In genomic region chr4:142956832-142957429, GRCm38 (mm10) we compare ENCODE assay signal across 16 mouse cellular contexts.
DNase-seq lines count a peak whose midpoint lies in the region; ATAC-seq lines count a peak whose summit lies in the region.
"Had no signal": no experiment of that assay in that cellular context is flagged by ENCODE, and none has a peak within 500 bp of the region (broad histone marks: within the 10 kb centered on the region; RNA-seq: fewer than 3 reads in every experiment).

No protein-coding gene starts in this region.

- no peak overlapping the region for H3K9ac ChIP-seq in forebrain, embryonic 11.5 days (ENCODE audit: low read length)
- no peak overlapping the region for H3K9ac ChIP-seq in hindbrain, embryonic 15.5 days
- no peak overlapping the region for H3K9ac ChIP-seq in midbrain, embryonic 16.5 days (ENCODE audit: low read depth, low read length)
- H3K9ac ChIP-seq: limb, embryonic 13.5 days had no signal

- WGBS in forebrain, embryonic 11.5 days: 52% methylated on average over 8 of the region's 8 CpGs
- WGBS in forebrain, embryonic 10.5 days: 67% methylated on average over 8 of the region's 8 CpGs
- whole genome bisulfite sequencing in hindbrain, embryonic 15.5 days: 27% methylated on average over 8 of the region's 8 CpGs
- WGBS in midbrain, embryonic 16.5 days: 23% methylated on average over 8 of the region's 8 CpGs

- H3K4me3 ChIP-seq in forebrain, embryonic 11.5 days (ENCODE audit: low read depth, low read length): no peak overlapping the region
- H3K4me3 ChIP-seq in forebrain, embryonic 10.5 days: no peak overlapping the region
- H3K4me3 ChIP-seq in hindbrain, embryonic 15.5 days: no peak overlapping the region
- no peak overlapping the region for H3K4me3 ChIP-seq in midbrain, embryonic 16.5 days (ENCODE audit: low read depth, low read length)
- H3K4me3 ChIP-seq: limb, embryonic 13.5 days; megakaryocyte, embryonic 14.5 days had no signal

- peak; percentile 55 for ATAC-seq in forebrain, embryonic 11.5 days (replicated peaks; ENCODE audit: low FRiP score)
- ATAC-seq in hindbrain, embryonic 15.5 days (ENCODE audit: low FRiP score, low read depth): peak; percentile 82
- peak; percentile 87 for ATAC-seq in midbrain, embryonic 16.5 days

- H3K36me3 ChIP-seq in forebrain, embryonic 11.5 days (ENCODE audit: control insufficient read depth, insufficient read depth, low read length): no peaks in the 10 kb centered on the region
- no peaks in the 10 kb centered on the region for H3K36me3 ChIP-seq in forebrain, embryonic 10.5 days (replicated peaks)
- no peaks in the 10 kb centered on the region for H3K36me3 ChIP-seq in hindbrain, embryonic 15.5 days
- no peaks in the 10 kb centered on the region for H3K36me3 ChIP-seq in midbrain, embryonic 16.5 days (ENCODE audit: control insufficient read depth, insufficient read depth, low read length)
- H3K36me3 ChIP-seq: G1E; limb, embryonic 13.5 days had no signal

- H3K27me3 ChIP-seq in forebrain, embryonic 11.5 days (ENCODE audit: control insufficient read depth, insufficient read depth, low read length): no peaks in the 10 kb centered on the region
- 0 out of 2 replicates have a peak, but pooled peaks cover 3% of the 10 kb centered on the region for H3K27me3 ChIP-seq in forebrain, embryonic 10.5 days (ENCODE audit: poor library complexity, severe bottlenecking)
- no peaks in the 10 kb centered on the region for H3K27me3 ChIP-seq in hindbrain, embryonic 15.5 days
- H3K27me3 ChIP-seq in midbrain, embryonic 16.5 days (ENCODE audit: control insufficient read depth, insufficient read depth, low read depth, low read length): no peaks in the 10 kb centered on the region
- H3K27me3 ChIP-seq: limb, embryonic 13.5 days; megakaryocyte, embryonic 14.5 days had no signal

- intact Hi-C loops in gastrocnemius, postnatal 14 days (cut with DNase I; ENCODE audit: low total_unique reads): no loop called here

- H3K4me2 ChIP-seq in forebrain, embryonic 11.5 days (ENCODE audit: low read depth, low read length, severe bottlenecking): no peak overlapping the region
- no peak overlapping the region for H3K4me2 ChIP-seq in hindbrain, embryonic 15.5 days
- peak overlapping the region; percentile 5; the same call in 1 of the 2 replicates for H3K4me2 ChIP-seq in midbrain, embryonic 16.5 days (ENCODE audit: low read length)
- H3K4me2 ChIP-seq: limb, embryonic 13.5 days had no signal

- H3K9me3 ChIP-seq in forebrain, embryonic 11.5 days (ENCODE audit: control insufficient read depth, low read length): no peaks in the 10 kb centered on the region
- H3K9me3 ChIP-seq in forebrain, embryonic 10.5 days: no peaks in the 10 kb centered on the region
- H3K9me3 ChIP-seq in hindbrain, embryonic 15.5 days: no peaks in the 10 kb centered on the region
- no peaks in the 10 kb centered on the region for H3K9me3 ChIP-seq in midbrain, embryonic 16.5 days (replicated peaks; ENCODE audit: control insufficient read depth, low read length, poor library complexity, severe bottlenecking)

- no peak for DNase-seq in forebrain, embryonic 11.5 days (ENCODE audit: low spot score)
- DNase-seq in forebrain, embryonic 10.5 days (ENCODE audit: extremely low spot score, low spot score): no peak
- peak; percentile 71 for DNase-seq in brain, embryonic 18.5 days (ENCODE audit: low read depth, low spot score)
- no peak for DNase-seq in gastrocnemius, postnatal 14 days
- no peak for DNase-seq in natural killer cell, adult 2 months (ENCODE audit: low spot score in 2 of 2)
- no peak for DNase-seq in ovary, adult 18-20 months (ENCODE audit: low spot score)
- DNase-seq: heart, adult 11 months; heart, postnatal 10 days; kidney, adult 2 months; lung, adult 2 months; right cerebral cortex, adult 18-20 months had no signal

- H3K27ac ChIP-seq in forebrain, embryonic 11.5 days (ENCODE audit: low read depth, low read length): no peak overlapping the region
- H3K27ac ChIP-seq in forebrain, embryonic 10.5 days: no peak overlapping the region
- peak overlapping the region; percentile 76 for H3K27ac ChIP-seq in hindbrain, embryonic 15.5 days (replicated peaks)
- H3K27ac ChIP-seq in midbrain, embryonic 16.5 days (ENCODE audit: low read length): peak overlapping the region; percentile 78
- H3K27ac ChIP-seq: limb, embryonic 13.5 days had no signal

- H3K4me1 ChIP-seq in forebrain, embryonic 11.5 days (replicated peaks; ENCODE audit: control insufficient read depth, insufficient read depth, low read length): peaks cover 6% of the 10 kb centered on the region; the same call in 1 of the 2 replicates
- H3K4me1 ChIP-seq in forebrain, embryonic 10.5 days: peaks cover 17% of the 10 kb centered on the region
- H3K4me1 ChIP-seq in hindbrain, embryonic 15.5 days (replicated peaks): peaks cover 44% of the 10 kb centered on the region
- H3K4me1 ChIP-seq in midbrain, embryonic 16.5 days (ENCODE audit: control insufficient read depth, insufficient read depth, low read length): peaks cover 45% of the 10 kb centered on the region
- H3K4me1 ChIP-seq: limb, embryonic 13.5 days; megakaryocyte, embryonic 14.5 days had no signal

Comparison
In these comparisons a context has a peak if more than half of its experiments do, and no peak if none do; other contexts are left out.
1. H3K27ac ChIP-seq: peak in hindbrain, embryonic 15.5 days (single experiment) and midbrain, embryonic 16.5 days (single experiment); none in forebrain, embryonic 11.5 days (single experiment) and forebrain, embryonic 10.5 days (single experiment).
2. Peak in every context shown above with its lines, with median percentiles within 50 percentile points of each other: ATAC-seq.